Mouse (Mus musculus): ENCODE measurements around the gene Dlec1. TPM values are rescaled to one million over a fixed set of nuclear protein-coding genes. Genes with fewer than 3 reads are reported as not detected.
A peak's percentile ranks its signal among the peaks of the same experiment; 100 is the strongest.

The Dlec1 gene
- polyA plus RNA-seq, 1 experiment from 2014 or later, result 0.57 TPM

GRCm38 (mm10) chr9:119167608-119168007 lies 65.3 kb downstream of the Dlec1 start:
- no peak overlapping the region for H3K9ac ChIP-seq (replicated peaks; ENCODE audit: low read depth, low read length)
- no peak for ATAC-seq
- H3K27me3 ChIP-seq (replicated peaks; ENCODE audit: control insufficient read depth, insufficient read depth, low read length), result no peaks in the 10 kb centered on the region
- H3K4me2 ChIP-seq (ENCODE audit: low read length), result no peak overlapping the region
- 96% methylated on average over 2 of the region's 2 CpGs for whole genome bisulfite sequencing
- no peaks in the 10 kb centered on the region for H3K4me1 ChIP-seq (replicated peaks; ENCODE audit: control insufficient read depth, insufficient read depth, low read length)
- H3K36me3 ChIP-seq (ENCODE audit: control insufficient read depth, insufficient read depth), result no peaks in the 10 kb centered on the region
- H3K9me3 ChIP-seq (ENCODE audit: control insufficient read depth, low read length), result no peaks in the 10 kb centered on the region
- no peak overlapping the region for H3K4me3 ChIP-seq (replicated peaks; ENCODE audit: low read length)
- no peak overlapping the region for H3K27ac ChIP-seq (ENCODE audit: low read length)

- no peak overlapping the region for H3K4me3 ChIP-seq (replicated peaks; ENCODE audit: low read length)
- peaks cover 7% of the 10 kb centered on the region; the same call in 1 of the 2 replicates for H3K4me1 ChIP-seq (replicated peaks; ENCODE audit: control insufficient read depth, insufficient read depth, low read length)
- H3K27ac ChIP-seq (ENCODE audit: low read length), result no peak overlapping the region
- no peaks in the 10 kb centered on the region for H3K9me3 ChIP-seq (ENCODE audit: control insufficient read depth, low read length)
- H3K27me3 ChIP-seq (replicated peaks; ENCODE audit: control insufficient read depth, insufficient read depth, low read length), result no peaks in the 10 kb centered on the region
- WGBS, result 95% methylated on average over 11 of the region's 11 CpGs
- H3K36me3 ChIP-seq (ENCODE audit: control insufficient read depth, insufficient read depth), result no peaks in the 10 kb centered on the region
- no peak for ATAC-seq
- H3K4me2 ChIP-seq (ENCODE audit: low read length), result no peak overlapping the region
- no peak overlapping the region for H3K9ac ChIP-seq (replicated peaks; ENCODE audit: low read depth, low read length)
These were observed 77.0 kb downstream of the Dlec1 start for GRCm38 (mm10) chr9:119179292-119179691.

GRCm38 (mm10) chr9:119181241-119181728 lies 79.0 kb downstream of the Dlec1 start:
- WGBS, result 42% methylated on average over 3 of the region's 3 CpGs
- Histone ChIP-seq H3K27me3 (replicated peaks; ENCODE audit: control insufficient read depth, insufficient read depth, low read length) (no peaks in the 10 kb centered on the region), H3K4me1 (replicated peaks; ENCODE audit: control insufficient read depth, insufficient read depth, low read length) (peaks cover 7% of the 10 kb centered on the region; the same call in 1 of the 2 replicates), H3K9me3 (ENCODE audit: control insufficient read depth, low read length) (no peaks in the 10 kb centered on the region), H3K4me3 (replicated peaks; ENCODE audit: low read length) (no peak overlapping the region), H3K27ac (ENCODE audit: low read length) (no peak overlapping the region), H3K4me2 (ENCODE audit: low read length) (no peak overlapping the region), H3K9ac (replicated peaks; ENCODE audit: low read depth, low read length) (no peak overlapping the region), H3K36me3 (ENCODE audit: control insufficient read depth, insufficient read depth) (no peaks in the 10 kb centered on the region)
- peak; percentile 23; the same call in 1 of the 2 replicates for ATAC-seq

- H3K9ac ChIP-seq (replicated peaks; ENCODE audit: low read depth, low read length), result no peak overlapping the region
- H3K27ac ChIP-seq (ENCODE audit: low read length), result no peak overlapping the region
- no peaks in the 10 kb centered on the region for H3K9me3 ChIP-seq (ENCODE audit: control insufficient read depth, low read length)
- 36% methylated on average over 11 of the region's 11 CpGs for WGBS
- H3K36me3 ChIP-seq (ENCODE audit: control insufficient read depth, insufficient read depth), result no peaks in the 10 kb centered on the region
- H3K4me3 ChIP-seq (replicated peaks; ENCODE audit: low read length), result no peak overlapping the region
- H3K27me3 ChIP-seq (replicated peaks; ENCODE audit: control insufficient read depth, insufficient read depth, low read length), result no peaks in the 10 kb centered on the region
- no peaks in the 10 kb centered on the region for H3K4me1 ChIP-seq (replicated peaks; ENCODE audit: control insufficient read depth, insufficient read depth, low read length)
- ATAC-seq, result no peak
- no peak overlapping the region for H3K4me2 ChIP-seq (ENCODE audit: low read length)
These were observed 90.1 kb downstream of the Dlec1 start for GRCm38 (mm10) chr9:119192202-119192990.

Other genes starting within 250 kb of the Dlec1 start
- gene Ctdspl, start 176.0 kb upstream of the Dlec1 start, polyA plus RNA-seq (2015; fragmentation: Nextera tagmentation; extraction: Ambion mirVana), result 7.2 and 8.8 TPM in 2 replicates
- 1.5 and 2.8 TPM in 2 replicates for gene Vill, start 49.7 kb upstream of the Dlec1 start, polyA plus RNA-seq (2015; fragmentation: Nextera tagmentation; extraction: Ambion mirVana)
- 12.9 and 13.0 TPM in 2 replicates for gene Plcd1, start 9.0 kb upstream of the Dlec1 start, polyA plus RNA-seq (2015; fragmentation: Nextera tagmentation; extraction: Ambion mirVana)
- gene Acaa1b, start 54.6 kb downstream of the Dlec1 start, polyA plus RNA-seq (2015; fragmentation: Nextera tagmentation; extraction: Ambion mirVana), result 1.3 and 1.7 TPM in 2 replicates
- gene Gm47289, start 56.7 kb downstream of the Dlec1 start, polyA plus RNA-seq (2015; fragmentation: Nextera tagmentation; extraction: Ambion mirVana), result not detected in 2 replicates
- 0.18 TPM in 1 of 2 replicates, not detected in the other for gene Slc22a13, start 106.6 kb downstream of the Dlec1 start, polyA plus RNA-seq (2015; fragmentation: Nextera tagmentation; extraction: Ambion mirVana)
- gene Oxsr1, start 219.9 kb downstream of the Dlec1 start, polyA plus RNA-seq (2015; fragmentation: Nextera tagmentation; extraction: Ambion mirVana), result 13.4 and 14.6 TPM in 2 replicates
- gene Acaa1a, start 237.2 kb downstream of the Dlec1 start, polyA plus RNA-seq (2015; fragmentation: Nextera tagmentation; extraction: Ambion mirVana), result 107 and 119 TPM in 2 replicates
- 4.4 and 6.2 TPM in 2 replicates for gene Myd88, start 238.9 kb downstream of the Dlec1 start, polyA plus RNA-seq (2015; fragmentation: Nextera tagmentation; extraction: Ambion mirVana)